Mouse (Mus musculus): Measurements from ENCODE around the gene Irgq. TPM values are rescaled to one million over a fixed set of nuclear protein-coding genes. Genes with fewer than 3 reads are reported as not detected.

Gene Irgq
- polyA plus RNA-seq, 1 experiment from 2014 or later: 14.9 TPM

Other genes with a start within 250 kb of the Irgq start
- gene Zfp61, start 229.5 kb upstream of the Irgq start, polyA plus RNA-seq (2016; fragmentation: Nextera tagmentation; extraction: Ambion mirVana): 35.4 and 40.3 TPM in 2 replicates
- 10.8 and 13.2 TPM in 2 replicates for gene Zfp94, start 214.0 kb upstream of the Irgq start, polyA plus RNA-seq (2016; fragmentation: Nextera tagmentation; extraction: Ambion mirVana)
- 0.25 TPM in 1 of 2 replicates, not detected in the other for gene Tescl, start 196.8 kb upstream of the Irgq start, polyA plus RNA-seq (2016; fragmentation: Nextera tagmentation; extraction: Ambion mirVana)
- not detected in 2 replicates for gene Lypd5, start 181.5 kb upstream of the Irgq start, polyA plus RNA-seq (2016; fragmentation: Nextera tagmentation; extraction: Ambion mirVana)
- gene Kcnn4, start 160.4 kb upstream of the Irgq start, polyA plus RNA-seq (2016; fragmentation: Nextera tagmentation; extraction: Ambion mirVana): 3.9 and 4.2 TPM in 2 replicates
- 27.4 and 32.7 TPM in 2 replicates for gene Smg9, start 131.1 kb upstream of the Irgq start, polyA plus RNA-seq (2016; fragmentation: Nextera tagmentation; extraction: Ambion mirVana)
- gene Irgc1, start 78.4 kb upstream of the Irgq start, polyA plus RNA-seq (2016; fragmentation: Nextera tagmentation; extraction: Ambion mirVana): not detected in 2 replicates
- gene Plaur, start 68.2 kb upstream of the Irgq start, polyA plus RNA-seq (2016; fragmentation: Nextera tagmentation; extraction: Ambion mirVana): 0.77 and 1.9 TPM in 2 replicates
- gene Cadm4, start 48.7 kb upstream of the Irgq start, polyA plus RNA-seq (2016; fragmentation: Nextera tagmentation; extraction: Ambion mirVana): 12.1 and 38.6 TPM in 2 replicates
- 109 and 150 TPM in 2 replicates for gene Zfp428, start 23.7 kb upstream of the Irgq start, polyA plus RNA-seq (2016; fragmentation: Nextera tagmentation; extraction: Ambion mirVana)
- gene AC161166.1, start 18.2 kb upstream of the Irgq start, polyA plus RNA-seq (2016; fragmentation: Nextera tagmentation; extraction: Ambion mirVana): 1.1 TPM in 2 replicates
- gene Pinlyp, start 15.4 kb downstream of the Irgq start, polyA plus RNA-seq (2016; fragmentation: Nextera tagmentation; extraction: Ambion mirVana): 0.26 TPM in 1 of 2 replicates, not detected in the other
- 132 and 160 TPM in 2 replicates for gene Xrcc1, start 15.6 kb downstream of the Irgq start, polyA plus RNA-seq (2016; fragmentation: Nextera tagmentation; extraction: Ambion mirVana)
- gene Ethe1, start 56.9 kb downstream of the Irgq start, polyA plus RNA-seq (2016; fragmentation: Nextera tagmentation; extraction: Ambion mirVana): 22.2 and 23.2 TPM in 2 replicates
- 2.0 and 3.2 TPM in 2 replicates for gene Zfp575, start 57.0 kb downstream of the Irgq start, polyA plus RNA-seq (2016; fragmentation: Nextera tagmentation; extraction: Ambion mirVana)
- gene Phldb3, start 80.1 kb downstream of the Irgq start, polyA plus RNA-seq (2016; fragmentation: Nextera tagmentation; extraction: Ambion mirVana): not detected in 2 replicates
- 0.47 and 2.1 TPM in 2 replicates for gene Lypd3, start 105.9 kb downstream of the Irgq start, polyA plus RNA-seq (2016; fragmentation: Nextera tagmentation; extraction: Ambion mirVana)
- not detected in 2 replicates for gene Tex101, start 146.0 kb downstream of the Irgq start, polyA plus RNA-seq (2016; fragmentation: Nextera tagmentation; extraction: Ambion mirVana)
- gene BC049730, start 178.6 kb downstream of the Irgq start, polyA plus RNA-seq (2016; fragmentation: Nextera tagmentation; extraction: Ambion mirVana): not detected in 2 replicates
- gene Gm4763, start 196.2 kb downstream of the Irgq start, polyA plus RNA-seq (2016; fragmentation: Nextera tagmentation; extraction: Ambion mirVana): not detected in 2 replicates
- gene Cd177, start 229.6 kb downstream of the Irgq start, polyA plus RNA-seq (2016; fragmentation: Nextera tagmentation; extraction: Ambion mirVana): not detected in 2 replicates
- 0.21 TPM in 1 of 2 replicates, not detected in the other for gene Ceacam10, start 246.5 kb downstream of the Irgq start, polyA plus RNA-seq (2016; fragmentation: Nextera tagmentation; extraction: Ambion mirVana)

Measured in hindbrain, embryonic 10.5 days (tissue).